Mouse (Mus musculus) heart, postnatal 0 days (tissue): ENCODE results near the gene Map1s. TPM values are rescaled to one million over a fixed set of nuclear protein-coding genes. Genes with fewer than 3 reads are reported as not detected.

Experiments
- ATAC-seq: fragments of 200-750 bp; cut with Nextera tagmentation; 2 replicates; pipeline ENCODE4 v1.8.0; 2017; ENCODE audit warnings: low read depth, moderate number of reproducible peaks, moderate library complexity; ENCODE audit not compliant: insufficient read depth
- DNase-seq: peaks from one replicate; pipeline ENCODE4 v3.0.0-alpha.2; 2016; ENCODE audit warnings: low spot score
- H3K27ac ChIP-seq: fragments of 300-500 bp; sonication (generic); 2 replicates; pipeline ENCODE4 v1.5.1; 2014; ENCODE audit warnings: low read depth, mild to moderate bottlenecking
- H3K27me3 ChIP-seq: fragments of 300-500 bp; sonication (generic); 2 replicates; pipeline ENCODE4 v1.6.1; 2014; ENCODE audit warnings: low read length, mixed read lengths; ENCODE audit not compliant: control insufficient read depth, insufficient read depth
- H3K36me3 ChIP-seq: fragments of 300-500 bp; sonication (generic); replicated peaks from 2 replicates; pipeline ENCODE4 v1.6.1; 2014; ENCODE audit warnings: low read length, mixed read lengths; ENCODE audit not compliant: control insufficient read depth, insufficient read depth
- H3K4me1 ChIP-seq: fragments of 300-500 bp; sonication (generic); 2 replicates; pipeline ENCODE4 v1.6.1; 2014; ENCODE audit warnings: antibody characterized with exemption; ENCODE audit not compliant: control insufficient read depth, insufficient read depth
- H3K4me2 ChIP-seq: fragments of 300-500 bp; sonication (generic); 2 replicates; pipeline ENCODE4 v1.6.1; 2014; ENCODE audit warnings: low read depth, mild to moderate bottlenecking, low read length, moderate library complexity
- H3K4me3 ChIP-seq: fragments of 300-500 bp; sonication (generic); 2 replicates; pipeline ENCODE4 v1.5.1; 2014; ENCODE audit warnings: low read depth, low read length
- H3K9ac ChIP-seq: fragments of 300-500 bp; sonication (generic); replicated peaks from 2 replicates; pipeline ENCODE4 v1.6.1; 2014; ENCODE audit warnings: low read depth, low read length, mixed read lengths
- H3K9me3 ChIP-seq: fragments of 300-500 bp; sonication (generic); replicated peaks from 2 replicates; pipeline ENCODE4 v1.6.1; 2016; ENCODE audit warnings: low read length; ENCODE audit not compliant: control insufficient read depth
- CTCF ChIP-seq: IDR thresholded peaks from 2 replicates; pipeline ENCODE4 v1.5.1; 2016; ENCODE audit warnings: antibody characterized with exemption, control low read depth, low read depth
- EP300 ChIP-seq: IDR thresholded peaks from 2 replicates; pipeline ENCODE4 v1.6.1; 2016; ENCODE audit warnings: antibody characterized with exemption, low read depth
- WGBS: fragments of 180-500 bp; shearing (Covaris S2); extraction: QIAGEN DNeasy Blood & Tissue Kit; methylation state at CpG from one replicate; pipeline ENCODE4 v1.1.7; 2014; 5-methylcytosine and 5-hydroxymethylcytosine counted together
- polyA plus RNA-seq: library from polyadenylated mRNA; unstranded; fragments of >200 nt; fragmentation: Nextera tagmentation; extraction: Ambion mirVana; gene quantifications from 2 replicates; pipeline ENCODE4 v1.2.1, GENCODE M21; 2015
- total RNA-seq: library from RNA; depleted of rRNA; stranded (reverse); fragments of >200 nt; gene quantifications from 2 replicates; pipeline ENCODE4 v1.2.3, GENCODE M21; 2014; ENCODE audit warnings: low replicate concordance; rRNA removed

Map1s gene
- total RNA-seq (32.6 and 35.6 TPM in 2 replicates), polyA plus RNA-seq (21.4 and 24.9 TPM in 2 replicates)

DNA sequence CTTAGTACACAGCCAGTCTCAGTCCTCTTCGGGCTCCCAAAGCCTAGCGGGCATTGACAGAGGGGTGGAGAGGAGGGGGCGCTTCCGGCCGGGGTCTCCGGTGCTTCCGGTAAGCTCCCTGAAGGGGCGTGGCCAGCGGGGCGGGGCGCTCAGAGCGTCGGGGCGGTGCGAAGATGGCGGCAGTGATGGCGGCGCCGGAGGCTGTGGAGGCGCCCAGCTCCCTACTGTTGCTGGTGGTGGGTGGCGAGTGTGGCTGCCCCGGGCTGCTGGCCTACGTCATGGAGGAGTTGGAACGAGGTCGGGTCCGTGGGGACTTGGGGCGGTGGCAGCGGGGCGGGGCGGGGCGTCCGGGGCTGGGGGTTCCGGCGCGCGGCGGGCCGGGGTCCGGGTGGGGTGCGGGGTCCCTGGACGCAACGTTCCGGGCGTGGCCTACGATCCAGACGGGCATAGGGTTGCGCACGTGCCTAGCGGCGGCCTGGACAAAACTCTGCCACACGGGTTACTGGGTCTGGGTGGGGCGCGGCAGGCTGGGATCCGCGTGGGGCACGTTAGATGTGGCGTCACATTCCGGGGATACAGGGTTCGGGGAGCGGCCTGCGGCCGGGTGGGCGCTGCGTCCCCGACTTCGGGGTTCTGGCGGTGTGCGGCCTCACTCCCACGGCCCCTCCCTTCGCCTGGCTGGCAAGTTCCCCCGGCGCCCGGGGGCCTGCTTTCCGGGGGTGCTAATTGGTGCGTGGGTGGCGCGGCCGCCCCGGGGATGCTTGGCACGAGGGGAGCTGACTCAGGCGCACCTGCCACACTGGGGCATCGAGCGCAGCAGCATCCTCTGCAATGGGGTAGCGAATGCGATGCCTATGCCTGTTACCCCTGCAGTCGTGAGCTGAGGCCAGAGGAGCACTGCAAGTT lies at the start of gene Map1s:
TSS of gene Map1s (plus strand) at position 102 of the 906 bp plus-strand sequence.
- TF ChIP-seq EP300 (no peak), CTCF (no peak)
- WGBS: under 1% methylated on average over 79 of the region's 86 CpGs
- Histone ChIP-seq H3K27ac (peak within 1 kb of the TSS; percentile 84), H3K4me1 (peaks cover 23% of the 10 kb centered on the region), H3K4me2 (peak within 1 kb of the TSS; percentile 97), H3K27me3 (no peaks in the 10 kb centered on the region), H3K4me3 (peak within 1 kb of the TSS; percentile 96), H3K36me3 (0 out of 2 replicates have a peak, but pooled peaks cover 3% of the 10 kb centered on the region), H3K9ac (peak within 1 kb of the TSS; percentile 87), H3K9me3 (no peaks in the 10 kb centered on the region)
- ATAC-seq: peak; percentile 85
- DNase-seq: peak; percentile 71

DNA sequence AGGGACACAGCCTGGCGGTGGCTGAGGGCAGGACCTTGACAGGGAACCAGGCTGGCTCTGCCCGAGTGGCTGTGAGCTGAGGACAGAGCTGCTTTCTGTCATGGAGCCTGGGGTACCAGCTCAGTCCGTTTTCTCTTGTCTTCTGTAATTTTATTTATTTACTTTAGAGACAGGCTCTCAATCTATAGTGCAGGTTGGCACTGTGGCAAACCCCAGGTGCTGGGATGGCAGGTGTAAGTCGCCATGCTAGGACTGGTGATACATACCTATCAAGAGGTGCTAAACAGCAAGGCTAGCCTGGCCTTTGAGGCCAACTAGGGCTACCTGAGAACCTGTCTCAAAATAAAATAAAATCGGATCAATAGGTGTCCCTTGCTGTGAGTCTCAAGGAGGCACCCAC lies 49.7 kb upstream of the Map1s start:
- no peak overlapping the region for H3K4me2 ChIP-seq
- 68% methylated on average over 5 of the region's 5 CpGs for WGBS

DNA sequence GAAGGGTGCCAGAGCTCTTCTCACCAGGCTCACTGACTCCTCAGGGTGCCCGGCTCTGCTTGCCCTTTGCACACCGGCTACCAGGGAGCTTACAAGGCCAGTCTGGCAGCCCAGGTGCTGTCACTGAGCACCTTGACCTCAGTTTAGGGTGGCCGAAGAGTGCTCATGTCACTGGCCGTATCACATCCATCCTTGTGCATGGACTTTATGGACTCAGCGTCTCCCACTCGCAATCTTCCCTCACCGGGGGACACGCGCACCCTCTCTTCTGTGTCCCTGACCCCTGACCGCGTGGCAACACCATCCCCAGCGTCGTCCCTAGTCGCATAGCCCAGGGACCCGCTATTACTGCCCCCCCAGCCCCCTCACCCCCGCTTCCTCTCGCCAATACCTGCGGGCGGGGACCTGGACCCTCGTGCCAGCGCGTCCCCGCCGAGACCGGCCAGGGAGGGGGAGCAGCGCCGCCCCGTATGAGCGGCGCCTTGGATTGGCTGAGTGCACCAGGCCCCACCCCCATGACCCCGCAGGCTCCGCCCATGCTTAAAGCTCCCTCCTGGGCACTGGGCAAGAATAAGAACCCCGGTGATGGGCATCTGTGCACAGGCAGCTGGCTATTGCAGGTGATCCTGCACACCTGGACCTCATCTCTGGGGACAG lies 49.1 kb upstream of the Map1s start:
- Histone ChIP-seq H3K4me3 (peak overlapping the region; percentile 46), H3K27me3 (no peaks in the 10 kb centered on the region), H3K4me2 (peak overlapping the region; percentile 72), H3K9me3 (no peaks in the 10 kb centered on the region), H3K4me1 (no peaks in the 10 kb centered on the region), H3K36me3 (no peaks in the 10 kb centered on the region), H3K9ac (0 out of 2 replicates have a peak overlapping the region, but pooled peaks have one; percentile 27), H3K27ac (no peak overlapping the region)
- peak; percentile 78 for ATAC-seq
- TF ChIP-seq CTCF (no peak), EP300 (no peak)
- no peak for DNase-seq
- WGBS: 5% methylated on average over 33 of the region's 33 CpGs

More for the DNA sequence above, 49.7 kb upstream of the Map1s start:
- DNase-seq (no peak), ATAC-seq (no peak)
- H3K27ac ChIP-seq: no peak overlapping the region
- H3K27me3 ChIP-seq: no peaks in the 10 kb centered on the region
- H3K9ac ChIP-seq: no peak overlapping the region
- no peaks in the 10 kb centered on the region for H3K4me1 ChIP-seq
- H3K4me3 ChIP-seq: no peak overlapping the region
- TF ChIP-seq EP300 (no peak), CTCF (no peak)
- H3K9me3 ChIP-seq: no peaks in the 10 kb centered on the region
- H3K36me3 ChIP-seq: no peaks in the 10 kb centered on the region

DNA sequence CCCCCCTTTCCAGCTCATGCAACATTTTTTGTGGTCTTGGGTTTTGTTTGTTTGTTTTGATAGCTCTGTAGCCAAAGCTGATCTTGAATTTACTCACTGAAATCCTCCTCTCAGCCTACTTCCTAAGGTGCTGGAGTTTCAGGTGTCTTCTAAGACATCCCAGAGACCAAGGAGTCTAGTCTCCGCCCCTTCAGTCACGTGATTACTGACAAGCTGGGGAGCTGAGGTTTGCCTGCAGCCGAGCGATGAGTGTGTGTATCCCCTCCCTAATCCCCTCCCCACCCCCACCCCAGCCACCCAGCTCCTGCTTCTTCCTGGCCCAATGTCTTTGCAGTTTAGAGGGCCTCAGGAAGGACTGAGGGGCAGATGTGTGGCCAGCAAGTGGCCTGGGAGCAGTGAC lies 48.2 kb upstream of the Map1s start:
- Histone ChIP-seq H3K27me3 (0 out of 2 replicates have a peak, but pooled peaks cover 3% of the 10 kb centered on the region), H3K4me3 (no peak overlapping the region), H3K4me1 (no peaks in the 10 kb centered on the region; the same call in 1 of the 2 replicates), H3K9ac (no peak overlapping the region), H3K4me2 (no peak overlapping the region), H3K27ac (no peak overlapping the region), H3K36me3 (no peaks in the 10 kb centered on the region), H3K9me3 (no peaks in the 10 kb centered on the region)
- TF ChIP-seq CTCF: no peak
- 38% methylated on average over 4 of the region's 4 CpGs for WGBS
- ATAC-seq (no peak), DNase-seq (no peak)

DNA sequence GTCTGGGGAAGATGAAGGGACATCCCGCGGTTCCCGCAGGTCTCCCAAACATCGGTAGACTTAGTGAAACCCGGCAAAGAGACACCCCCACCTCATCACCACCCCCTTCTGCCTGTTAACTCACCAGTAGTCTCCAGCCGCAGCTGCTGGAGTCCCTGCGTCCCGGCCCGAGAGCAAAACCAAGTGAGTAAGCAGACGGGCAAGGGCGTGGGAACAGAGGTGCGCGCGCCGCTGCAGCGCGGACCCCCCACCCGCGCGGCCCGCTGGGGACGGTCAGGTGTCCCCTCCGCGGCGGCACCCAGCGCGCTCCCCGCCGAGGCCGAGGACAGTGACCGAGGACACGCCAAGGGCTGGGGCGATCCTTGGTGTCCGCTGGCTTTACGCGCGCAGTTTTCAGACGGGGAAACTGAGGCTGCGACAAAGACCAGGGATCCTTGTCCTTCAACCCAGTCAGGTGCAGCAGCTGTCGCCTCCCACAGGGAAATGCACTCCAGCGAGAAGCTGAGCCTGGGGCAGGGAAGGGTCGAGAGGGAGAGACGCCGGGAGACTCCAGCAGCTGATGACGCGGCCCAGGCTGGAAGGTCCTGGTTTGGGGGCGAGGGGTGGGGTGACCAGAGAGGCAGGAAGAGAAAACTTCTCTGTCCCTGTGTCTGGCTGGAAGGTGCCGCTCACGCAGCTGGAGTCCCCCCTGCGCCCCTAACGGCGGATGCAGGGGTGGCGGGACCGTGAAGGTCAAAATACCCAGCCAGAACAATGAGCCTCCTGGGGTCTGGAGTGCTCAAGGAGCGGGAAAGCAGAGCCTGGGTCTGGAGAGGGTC lies 42.7 kb upstream of the Map1s start, which contains the start of gene Kcnn1:
TSS of gene Kcnn1 (minus strand) at position 435 of the 818 bp plus-strand sequence.
- Histone ChIP-seq H3K27me3 (peaks cover 16% of the 10 kb centered on the region; the same call in 1 of the 2 replicates), H3K4me3 (peak within 1 kb of the TSS; percentile 63), H3K4me1 (peaks cover 12% of the 10 kb centered on the region; the same call in 1 of the 2 replicates), H3K9me3 (no peaks in the 10 kb centered on the region), H3K27ac (peak within 1 kb of the TSS; percentile 78), H3K9ac (peak within 1 kb of the TSS; percentile 63), H3K36me3 (0 out of 2 replicates have a peak, but pooled peaks cover under 1% of the 10 kb centered on the region), H3K4me2 (peak within 1 kb of the TSS; percentile 83)
- DNase-seq (no peak), ATAC-seq (peak; percentile 10)
- 1% methylated on average over 54 of the region's 55 CpGs for WGBS
- TF ChIP-seq CTCF (peak; percentile 21), EP300 (no peak)
